Mouse (Mus musculus) liver, adult 2 months (tissue): ENCODE measurements around the gene Slc4a10. TPM values are rescaled to one million over a fixed set of nuclear protein-coding genes. Genes with fewer than 3 reads are reported as not detected.
"Not testable (repeated sequence)": the region's sequence is repeated elsewhere in the genome, so short reads cannot be mapped to it uniquely, and the experiment has no call there.

Source experiments
- DNase-seq: peaks from one replicate; pipeline ENCODE4 v3.0.0-alpha.2; 2011; ENCODE audit warnings: low read depth, low spot score; ENCODE audit errors: extremely low read depth
- H3K27ac ChIP-seq: fragments of 200-500 bp; replicated peaks from 2 replicates; pipeline ENCODE4 v1.5.1; 2012; ENCODE audit warnings: low read depth, mild to moderate bottlenecking, control low read depth, inconsistent platforms, low read length; ENCODE audit not compliant: insufficient read depth
- H3K27me3 ChIP-seq: fragments of 200-500 bp; 2 replicates; pipeline ENCODE4 v1.6.1; 2012; ENCODE audit warnings: mild to moderate bottlenecking, moderate library complexity, low read length, inconsistent platforms; ENCODE audit not compliant: control insufficient read depth, insufficient read depth
- H3K36me3 ChIP-seq: fragments of 200-500 bp; 2 replicates; pipeline ENCODE4 v1.6.1; 2012; ENCODE audit warnings: low read length, inconsistent platforms; ENCODE audit not compliant: control insufficient read depth, insufficient read depth
- H3K4me1 ChIP-seq: fragments of 200-500 bp; 2 replicates; pipeline ENCODE4 v1.6.1; 2011; ENCODE audit warnings: low read length; ENCODE audit not compliant: control insufficient read depth, insufficient read depth
- H3K4me3 ChIP-seq: fragments of 200-500 bp; 2 replicates; pipeline ENCODE4 v1.5.1; 2011; ENCODE audit warnings: low read depth, mild to moderate bottlenecking, control low read depth, low read length, moderate library complexity; ENCODE audit not compliant: insufficient read depth
- H3K79me2 ChIP-seq: fragments of 200-500 bp; 2 replicates; pipeline ENCODE4 v1.6.1; 2012; ENCODE audit warnings: inconsistent platforms, mild to moderate bottlenecking, low read length, moderate library complexity; ENCODE audit not compliant: control insufficient read depth, insufficient read depth
- H3K9ac ChIP-seq: fragments of 200-500 bp; 2 replicates; pipeline ENCODE4 v1.6.1; 2012; ENCODE audit warnings: low read depth, mild to moderate bottlenecking, control low read depth, inconsistent platforms, low read length
- CTCF ChIP-seq: fragments of 200-500 bp; IDR thresholded peaks from 2 replicates; pipeline ENCODE4 v1.5.1; 2011; ENCODE audit warnings: low read depth, low read length, control low read depth
- POLR2A ChIP-seq: fragments of 200-500 bp; IDR thresholded peaks from 2 replicates; pipeline ENCODE4 v1.6.1; 2011; ENCODE audit warnings: low read length, control low read depth; ENCODE audit not compliant: insufficient read depth; ENCODE audit errors: extremely low read depth
- WGBS: fragments of 180-500 bp; shearing (Covaris S2); methylation state at CpG from one replicate; pipeline ENCODE4 v1.1.7; 2018; 5-methylcytosine and 5-hydroxymethylcytosine counted together
- polyA plus RNA-seq: library from polyadenylated mRNA; depleted of rRNA; stranded (reverse); fragments of >200 nt; gene quantifications from 2 replicates; pipeline ENCODE4 v1.2.3, GENCODE M21; 2012; rRNA removed
- total RNA-seq: library from RNA; depleted of rRNA; stranded (reverse); fragments of >200 nt; gene quantifications from 2 replicates; pipeline ENCODE4 v1.2.3, GENCODE M21; 2014; rRNA removed

Slc4a10 gene
- 0.07 TPM in 1 of 2 replicates, not detected in the other for total RNA-seq
- polyA plus RNA-seq: not detected in 2 replicates

DNA sequence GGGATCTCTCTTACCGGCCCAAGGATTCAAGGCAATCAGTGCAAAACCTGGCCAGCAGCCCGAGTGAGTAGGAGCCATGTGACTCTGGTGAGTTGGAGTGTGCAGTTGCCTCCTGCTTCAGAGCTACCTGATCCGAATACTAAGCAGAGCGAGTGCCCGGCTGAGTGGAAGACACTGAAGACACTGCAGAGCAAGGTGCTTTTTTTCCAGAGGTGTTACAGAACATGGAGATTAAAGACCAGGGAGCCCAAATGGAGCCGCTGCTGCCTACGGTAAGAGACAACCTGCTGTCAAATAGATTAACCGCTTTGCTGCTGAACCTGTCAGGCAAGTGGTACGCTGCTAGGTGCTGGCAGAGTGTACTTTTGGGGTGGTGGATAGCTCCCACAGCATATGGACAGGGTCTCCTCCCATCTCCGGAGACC lies at the start of gene Slc4a10:
Gene Slc4a10 (plus strand): TSS at position 42 of the 425 bp plus-strand sequence.
- 12% methylated on average over 10 of the region's 10 CpGs for WGBS
- no peak within 1 kb of the TSS for H3K9ac ChIP-seq
- no peaks in the 10 kb centered on the region for H3K79me2 ChIP-seq
- no peak within 1 kb of the TSS for H3K4me3 ChIP-seq
- H3K36me3 ChIP-seq: no peaks in the 10 kb centered on the region
- H3K4me1 ChIP-seq: no peaks in the 10 kb centered on the region
- no peak for TF ChIP-seq CTCF
- TF ChIP-seq POLR2A: no peak
- no peak for DNase-seq
- no peak within 1 kb of the TSS for H3K27ac ChIP-seq
- H3K27me3 ChIP-seq: peaks cover 10% of the 10 kb centered on the region; the same call in 1 of the 2 replicates

DNA sequence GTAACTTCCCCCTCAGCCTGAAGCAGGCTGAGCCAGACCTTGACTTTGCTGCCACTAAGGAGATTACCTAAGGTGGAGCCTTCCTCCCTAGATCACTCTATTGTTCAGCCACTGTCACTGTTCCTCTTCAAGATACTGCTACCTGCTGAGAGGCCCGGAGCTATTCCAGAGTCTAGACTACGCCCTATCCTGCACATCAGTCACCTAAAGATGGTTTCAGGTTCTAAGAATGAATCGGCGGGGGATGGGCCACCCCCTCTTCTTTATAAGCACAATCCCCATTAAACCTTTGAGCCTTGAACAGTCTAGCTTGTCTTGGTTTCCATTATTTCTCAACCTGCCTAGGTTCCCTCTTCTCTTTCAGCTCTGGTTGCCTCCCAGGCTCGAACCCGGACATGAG lies 45.0 kb upstream of the Slc4a10 start:
- not testable (repeated sequence) for H3K4me1 ChIP-seq, H3K27ac ChIP-seq, H3K4me3 ChIP-seq, H3K79me2 ChIP-seq, DNase-seq, H3K36me3 ChIP-seq, H3K27me3 ChIP-seq, H3K9ac ChIP-seq
- WGBS: 83% methylated on average over 6 of the region's 6 CpGs

DNA sequence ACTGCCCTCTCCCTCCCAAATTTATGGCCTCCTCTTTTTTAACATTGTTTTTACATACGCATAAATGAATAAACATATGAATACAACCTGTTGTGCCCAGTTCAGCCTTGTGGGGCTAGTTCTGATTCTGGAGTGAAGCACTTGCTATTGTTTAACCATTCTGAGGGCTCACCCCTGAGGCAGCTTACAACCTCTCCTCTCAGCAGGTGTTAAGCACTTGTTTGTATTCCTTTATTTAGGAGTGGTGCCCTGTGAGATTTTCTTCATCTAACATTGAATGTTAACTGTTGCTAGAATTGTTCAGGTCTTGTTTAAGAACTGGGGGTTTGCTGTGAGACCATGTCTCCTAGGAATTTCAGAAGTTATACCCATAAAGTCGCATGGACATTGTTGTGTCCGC lies 28.1 kb upstream of the Slc4a10 start:
- Histone ChIP-seq H3K79me2 (no peaks in the 10 kb centered on the region), H3K27ac (no peak overlapping the region), H3K36me3 (no peaks in the 10 kb centered on the region), H3K4me3 (no peak overlapping the region), H3K4me1 (no peaks in the 10 kb centered on the region), H3K27me3 (no peaks in the 10 kb centered on the region), H3K9ac (no peak overlapping the region)
- no peak for DNase-seq
- WGBS: 68% methylated on average over 3 of the region's 3 CpGs
- no peak for TF ChIP-seq POLR2A
- TF ChIP-seq CTCF: no peak

DNA sequence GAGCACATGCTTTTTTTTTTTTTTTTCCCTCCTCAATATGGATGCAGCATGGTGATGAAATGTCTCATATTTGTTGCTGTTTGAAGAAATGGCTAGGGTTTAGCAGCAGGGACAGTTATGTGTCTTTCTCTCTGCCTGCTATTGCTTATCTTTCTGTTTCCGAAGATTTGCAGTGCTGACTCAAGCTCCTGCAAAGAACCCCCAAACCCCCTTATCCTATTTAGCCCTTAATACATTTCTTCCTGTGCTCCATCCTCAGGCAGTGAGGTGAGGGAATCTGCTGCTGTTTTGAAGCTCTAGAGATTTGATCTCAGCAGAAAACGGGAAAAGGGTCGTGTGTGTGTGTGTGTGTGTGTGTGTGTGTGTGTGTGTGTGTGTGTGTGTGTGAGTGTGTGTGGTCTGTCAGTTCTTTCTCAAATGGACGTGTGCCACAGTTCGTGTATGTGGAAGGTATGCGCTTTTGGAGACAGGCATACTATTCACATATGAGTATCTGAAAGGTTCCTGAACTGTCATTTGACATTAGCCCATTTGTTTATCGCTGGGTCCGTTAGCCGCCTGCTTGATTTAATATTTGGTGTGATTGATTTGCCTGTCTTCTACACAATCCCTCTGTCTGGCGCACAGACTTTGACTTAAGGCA lies 720 bp downstream of the Slc4a10 start:
- no peaks in the 10 kb centered on the region for H3K4me1 ChIP-seq
- no peaks in the 10 kb centered on the region for H3K79me2 ChIP-seq
- H3K4me3 ChIP-seq: no peak overlapping the region
- H3K27me3 ChIP-seq: peaks cover 10% of the 10 kb centered on the region; the same call in 1 of the 2 replicates
- no peak overlapping the region for H3K27ac ChIP-seq
- TF ChIP-seq POLR2A (no peak), CTCF (no peak)
- H3K36me3 ChIP-seq: no peaks in the 10 kb centered on the region
- H3K9ac ChIP-seq: no peak overlapping the region
- DNase-seq: no peak
- 15% methylated on average over 10 of the region's 10 CpGs for WGBS

DNA sequence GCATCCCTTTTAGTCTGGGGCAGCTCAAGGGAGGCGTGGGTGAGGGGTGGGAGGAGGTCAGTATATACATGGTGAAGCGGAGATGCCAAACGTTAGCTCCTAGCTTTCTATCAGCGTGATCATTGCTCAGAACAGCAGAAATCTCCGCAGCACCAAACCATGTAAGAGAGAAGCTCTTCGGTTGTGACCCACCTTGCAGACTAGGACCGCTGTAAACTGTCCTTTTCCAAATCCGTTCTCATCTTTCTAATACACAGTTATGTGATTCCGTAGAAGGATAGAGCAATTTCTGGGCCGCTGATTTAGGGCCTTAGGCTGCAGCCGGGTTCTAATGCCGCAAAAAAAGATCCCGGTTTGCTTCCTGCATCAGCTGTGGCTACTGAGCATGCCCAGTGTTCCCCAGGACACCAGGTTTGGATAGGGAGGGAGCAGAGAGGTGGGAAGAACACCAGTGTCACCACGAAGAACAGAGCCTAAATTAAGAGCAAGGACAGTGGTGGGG lies 1.3 kb downstream of the Slc4a10 start:
- Histone ChIP-seq H3K27ac (no peak overlapping the region), H3K79me2 (no peaks in the 10 kb centered on the region), H3K4me1 (no peaks in the 10 kb centered on the region), H3K9ac (no peak overlapping the region), H3K4me3 (no peak overlapping the region), H3K27me3 (peaks cover 10% of the 10 kb centered on the region; the same call in 1 of the 2 replicates), H3K36me3 (no peaks in the 10 kb centered on the region)
- DNase-seq: no peak
- TF ChIP-seq CTCF (no peak), POLR2A (no peak)
- 5% methylated on average over 14 of the region's 14 CpGs for WGBS

DNA sequence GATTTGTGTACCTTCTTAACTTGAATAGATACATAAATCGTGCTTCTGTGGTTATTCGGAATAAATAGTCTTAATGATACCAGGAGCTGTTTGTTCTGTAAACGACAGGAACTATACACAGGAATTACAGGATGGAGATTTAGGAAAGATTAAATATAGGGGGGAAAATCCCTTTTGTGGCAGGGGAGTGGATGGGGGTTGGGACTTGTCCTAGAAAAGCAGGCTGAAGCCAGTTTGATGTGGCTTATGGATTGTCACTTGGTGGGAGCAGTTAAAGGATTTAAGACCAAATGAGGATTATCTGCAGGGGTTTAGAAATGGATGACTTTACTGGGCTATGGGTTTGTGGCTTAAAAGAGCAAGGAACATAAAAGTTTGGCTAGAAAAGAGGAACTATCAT lies 1.9 kb downstream of the Slc4a10 start:
- Histone ChIP-seq H3K27ac (no peak overlapping the region), H3K4me3 (no peak overlapping the region), H3K36me3 (no peaks in the 10 kb centered on the region)

More for the DNA sequence above, 1.9 kb downstream of the Slc4a10 start:
- 19% methylated on average over 3 of the region's 3 CpGs for WGBS
- no peak overlapping the region for H3K9ac ChIP-seq
- DNase-seq: no peak
- no peaks in the 10 kb centered on the region for H3K79me2 ChIP-seq
- peaks cover 10% of the 10 kb centered on the region; the same call in 1 of the 2 replicates for H3K27me3 ChIP-seq
- TF ChIP-seq POLR2A (no peak), CTCF (no peak)
- no peaks in the 10 kb centered on the region for H3K4me1 ChIP-seq
